Mouse (Mus musculus) intestine, embryonic 15.5 days (tissue): ENCODE data around the gene C2cd3. TPM values are rescaled to one million over a fixed set of nuclear protein-coding genes. Genes with fewer than 3 reads are reported as not detected.

Experiments
- ATAC-seq: fragments of 200-750 bp; cut with Nextera tagmentation; 2 replicates; pipeline ENCODE4 v1.8.0; 2017; ENCODE audit warnings: moderate TSS enrichment, moderate library complexity
- H3K27ac ChIP-seq: fragments of 300-500 bp; sonication (generic); 2 replicates; pipeline ENCODE4 v1.5.1; 2015; ENCODE audit warnings: mild to moderate bottlenecking, inconsistent platforms
- H3K27me3 ChIP-seq: fragments of 300-500 bp; sonication (generic); replicated peaks from 2 replicates; pipeline ENCODE4 v1.6.1; 2015; ENCODE audit warnings: inconsistent platforms
- H3K36me3 ChIP-seq: fragments of 300-500 bp; sonication (generic); 2 replicates; pipeline ENCODE4 v1.6.1; 2015; ENCODE audit warnings: inconsistent platforms
- H3K4me1 ChIP-seq: fragments of 300-500 bp; sonication (generic); replicated peaks from 2 replicates; pipeline ENCODE4 v1.6.1; 2015; ENCODE audit warnings: inconsistent platforms
- H3K4me2 ChIP-seq: fragments of 300-500 bp; sonication (generic); replicated peaks from 2 replicates; pipeline ENCODE4 v1.6.1; 2015; ENCODE audit warnings: mild to moderate bottlenecking, inconsistent platforms
- H3K4me3 ChIP-seq: fragments of 300-500 bp; sonication (generic); replicated peaks from 2 replicates; pipeline ENCODE4 v1.5.1; 2015; ENCODE audit warnings: inconsistent platforms
- H3K9ac ChIP-seq: fragments of 300-500 bp; sonication (generic); 2 replicates; pipeline ENCODE4 v1.6.1; 2015; ENCODE audit warnings: inconsistent platforms
- H3K9me3 ChIP-seq: fragments of 300-500 bp; sonication (generic); 2 replicates; pipeline ENCODE4 v1.6.1; 2016; ENCODE audit warnings: inconsistent platforms
- WGBS: fragments of 180-500 bp; shearing (Covaris S2); methylation state at CpG from one replicate; pipeline ENCODE4 v1.1.7; 2015; 5-methylcytosine and 5-hydroxymethylcytosine counted together
- polyA plus RNA-seq: library from polyadenylated mRNA; unstranded; fragments of >200 nt; fragmentation: Nextera tagmentation; extraction: Ambion mirVana; gene quantifications from 2 replicates; pipeline ENCODE4 v1.2.1, GENCODE M21; 2015

Gene C2cd3
- polyA plus RNA-seq, 1 experiment from 2014 or later = 13.3 TPM

- H3K36me3 ChIP-seq = peaks cover 12% of the 10 kb centered on the region; the same call in 1 of the 2 replicates
Observed at GRCm38 (mm10) chr7:100408684-100409083, 36.7 kb downstream of the C2cd3 start.

DNA sequence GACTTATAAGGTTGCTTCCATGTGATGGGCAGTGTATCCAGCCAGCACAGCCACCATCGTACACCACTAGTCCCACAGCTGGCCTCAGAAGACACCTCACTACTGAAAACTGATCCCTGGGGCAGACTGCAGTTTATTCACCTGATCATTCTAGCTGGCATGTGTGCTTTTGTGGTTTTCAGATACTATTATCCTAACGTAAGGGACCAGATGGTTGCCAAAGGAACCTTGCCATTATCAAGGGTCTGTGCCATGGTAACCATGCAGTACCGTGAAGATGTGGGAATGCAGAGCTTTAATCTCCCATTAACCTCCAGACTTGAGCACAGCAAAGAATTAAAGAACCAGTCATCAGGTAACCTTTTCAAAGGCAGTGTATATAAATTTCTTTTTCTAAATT, 53.8 kb downstream of the C2cd3 start:
- H3K27ac ChIP-seq = no peak overlapping the region
- WGBS = 91% methylated on average over 3 of the region's 3 CpGs
- H3K9me3 ChIP-seq = no peaks in the 10 kb centered on the region
- no peaks in the 10 kb centered on the region for H3K27me3 ChIP-seq
- H3K36me3 ChIP-seq = peaks cover 15% of the 10 kb centered on the region
- no peak for ATAC-seq
- H3K4me2 ChIP-seq = no peak overlapping the region
- no peak overlapping the region for H3K9ac ChIP-seq
- H3K4me1 ChIP-seq = no peaks in the 10 kb centered on the region
- H3K4me3 ChIP-seq = no peak overlapping the region

More at GRCm38 (mm10) chr7:100408684-100409083, 36.7 kb downstream of the C2cd3 start:
- H3K4me2 ChIP-seq = no peak overlapping the region
- H3K27ac ChIP-seq = no peak overlapping the region
- no peaks in the 10 kb centered on the region for H3K9me3 ChIP-seq
- no peak for ATAC-seq
- no peaks in the 10 kb centered on the region for H3K4me1 ChIP-seq
- H3K4me3 ChIP-seq = no peak overlapping the region
- no peaks in the 10 kb centered on the region for H3K27me3 ChIP-seq
- WGBS = 92% methylated on average over 4 of the region's 4 CpGs
- H3K9ac ChIP-seq = no peak overlapping the region

DNA sequence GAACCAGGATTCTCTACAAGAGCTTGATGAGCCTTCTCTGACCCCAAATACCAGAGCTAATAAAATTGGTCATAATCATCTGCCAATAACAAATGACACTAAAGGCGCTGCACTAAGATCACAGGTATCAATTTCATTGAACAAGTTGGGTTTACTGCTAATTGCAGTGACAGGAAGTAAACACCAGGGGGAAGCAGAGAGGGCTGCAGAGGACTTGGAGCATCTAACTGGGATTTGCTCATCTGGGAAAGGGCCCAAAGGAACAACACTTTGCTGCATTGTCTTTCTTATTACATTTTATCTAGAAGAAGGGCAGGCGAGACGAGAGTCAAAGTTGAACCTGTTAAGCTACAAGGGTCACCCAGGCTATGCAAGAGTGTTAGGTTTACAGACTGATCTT, 57.1 kb downstream of the C2cd3 start:
- Histone ChIP-seq H3K27me3 (no peaks in the 10 kb centered on the region), H3K9ac (no peak overlapping the region), H3K4me2 (no peak overlapping the region), H3K27ac (no peak overlapping the region), H3K36me3 (peaks cover 17% of the 10 kb centered on the region), H3K4me1 (no peaks in the 10 kb centered on the region), H3K9me3 (no peaks in the 10 kb centered on the region), H3K4me3 (no peak overlapping the region)
- no peak for ATAC-seq
- 61% methylated on average over 3 of the region's 3 CpGs for WGBS

- H3K4me1 ChIP-seq = no peaks in the 10 kb centered on the region
- H3K27me3 ChIP-seq = no peaks in the 10 kb centered on the region
- H3K36me3 ChIP-seq = peaks cover 13% of the 10 kb centered on the region
- no peak overlapping the region for H3K27ac ChIP-seq
- no peak overlapping the region for H3K9ac ChIP-seq
- H3K9me3 ChIP-seq = no peaks in the 10 kb centered on the region
- no peak for ATAC-seq
- H3K4me3 ChIP-seq = no peak overlapping the region
- 93% methylated on average over 11 of the region's 11 CpGs for WGBS
- H3K4me2 ChIP-seq = no peak overlapping the region
Observed at GRCm38 (mm10) chr7:100429911-100430310, 57.9 kb downstream of the C2cd3 start.

GRCm38 (mm10) chr7:100431103-100431502, 59.1 kb downstream of the C2cd3 start:
- H3K36me3 ChIP-seq = peaks cover 9% of the 10 kb centered on the region
- no peaks in the 10 kb centered on the region for H3K27me3 ChIP-seq
- H3K9ac ChIP-seq = no peak overlapping the region
- no peak overlapping the region for H3K4me3 ChIP-seq
- peak; percentile 41; the same call in 1 of the 2 replicates for ATAC-seq
- H3K27ac ChIP-seq = no peak overlapping the region
- 69% methylated on average over 5 of the region's 5 CpGs for WGBS
- H3K4me1 ChIP-seq = no peaks in the 10 kb centered on the region
- H3K9me3 ChIP-seq = no peaks in the 10 kb centered on the region
- no peak overlapping the region for H3K4me2 ChIP-seq

GRCm38 (mm10) chr7:100433295-100433694, 61.3 kb downstream of the C2cd3 start:
- Histone ChIP-seq H3K36me3 (peaks cover 7% of the 10 kb centered on the region; the same call in 1 of the 2 replicates), H3K9ac (no peak overlapping the region), H3K9me3 (no peaks in the 10 kb centered on the region), H3K4me2 (no peak overlapping the region), H3K4me3 (no peak overlapping the region), H3K27ac (no peak overlapping the region), H3K4me1 (no peaks in the 10 kb centered on the region), H3K27me3 (no peaks in the 10 kb centered on the region)
- no peak; the same call in 1 of the 2 replicates for ATAC-seq
- 82% methylated on average over 6 of the region's 6 CpGs for WGBS

- 73% methylated on average over 4 of the region's 4 CpGs for WGBS
- Histone ChIP-seq H3K4me3 (no peak overlapping the region), H3K36me3 (0 out of 2 replicates have a peak, but pooled peaks cover 8% of the 10 kb centered on the region), H3K27me3 (no peaks in the 10 kb centered on the region), H3K9ac (no peak overlapping the region), H3K27ac (no peak overlapping the region), H3K4me1 (no peaks in the 10 kb centered on the region), H3K4me2 (no peak overlapping the region), H3K9me3 (no peaks in the 10 kb centered on the region)
- ATAC-seq = no peak
Observed at GRCm38 (mm10) chr7:100443728-100444127, 71.7 kb downstream of the C2cd3 start.

- Histone ChIP-seq H3K4me3 (no peak overlapping the region), H3K36me3 (peaks cover 14% of the 10 kb centered on the region; the same call in 1 of the 2 replicates), H3K9ac (no peak overlapping the region), H3K4me1 (no peaks in the 10 kb centered on the region), H3K4me2 (no peak overlapping the region), H3K27me3 (no peaks in the 10 kb centered on the region), H3K27ac (no peak overlapping the region), H3K9me3 (no peaks in the 10 kb centered on the region)
- no peak for ATAC-seq
- WGBS = 95% methylated on average over 5 of the region's 5 CpGs
Observed at GRCm38 (mm10) chr7:100446271-100446670, 74.2 kb downstream of the C2cd3 start.

- no peaks in the 10 kb centered on the region for H3K9me3 ChIP-seq
- WGBS = 95% methylated on average over 12 of the region's 12 CpGs
- ATAC-seq = no peak
- no peaks in the 10 kb centered on the region for H3K27me3 ChIP-seq
- H3K4me1 ChIP-seq = no peaks in the 10 kb centered on the region
- H3K4me3 ChIP-seq = no peak overlapping the region
- H3K4me2 ChIP-seq = no peak overlapping the region
- H3K9ac ChIP-seq = no peak overlapping the region
- H3K27ac ChIP-seq = no peak overlapping the region
- H3K36me3 ChIP-seq = peaks cover 15% of the 10 kb centered on the region
Observed at GRCm38 (mm10) chr7:100448530-100448929, 76.5 kb downstream of the C2cd3 start.

DNA sequence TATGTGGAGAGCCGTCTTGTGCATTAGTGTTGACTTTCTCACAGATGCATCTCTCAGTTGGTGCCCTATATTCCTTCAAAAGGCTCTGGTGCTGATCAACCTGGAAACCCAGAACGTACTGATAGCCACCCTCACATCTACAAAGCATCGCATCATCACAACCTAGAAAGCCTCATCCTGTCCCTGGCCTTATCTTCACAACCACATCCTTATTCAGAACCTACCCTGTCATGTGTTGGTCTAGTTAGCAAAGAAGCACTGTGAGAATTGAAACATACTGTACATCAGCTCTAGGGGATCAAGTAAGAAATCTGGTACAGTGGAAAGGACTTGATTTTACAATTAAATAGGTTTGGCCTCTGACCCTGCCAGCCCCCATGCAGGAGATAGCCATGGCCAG, 77.0 kb downstream of the C2cd3 start:
- no peak overlapping the region for H3K4me3 ChIP-seq
- WGBS = 91% methylated on average over 3 of the region's 3 CpGs
- no peak overlapping the region for H3K4me2 ChIP-seq

DNA sequence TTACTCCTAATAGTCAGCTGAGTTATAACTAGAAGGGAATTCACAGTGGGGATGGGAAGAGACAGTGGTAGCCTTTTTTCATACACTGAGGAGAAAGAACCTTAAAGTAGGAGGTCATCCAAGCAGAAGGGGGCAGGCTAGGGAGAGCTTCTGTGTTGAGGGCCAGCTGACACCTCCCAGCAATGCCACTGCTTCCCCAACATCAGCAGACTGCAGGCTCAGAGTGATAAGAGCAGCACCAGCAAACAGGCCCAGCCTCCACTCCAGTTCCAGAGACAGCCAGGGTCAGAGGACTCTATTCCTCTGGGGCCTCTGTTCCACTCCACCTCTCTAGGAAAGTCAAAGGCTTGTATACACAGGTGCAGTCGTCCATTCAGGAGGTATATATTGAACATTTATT, 86.1 kb downstream of the C2cd3 start:
- peak; percentile 63; the same call in 1 of the 2 replicates for ATAC-seq
- peaks cover 17% of the 10 kb centered on the region for H3K36me3 ChIP-seq
- no peaks in the 10 kb centered on the region for H3K27me3 ChIP-seq

More for the DNA sequence above, 77.0 kb downstream of the C2cd3 start:
- H3K27ac ChIP-seq = no peak overlapping the region
- no peak overlapping the region for H3K9ac ChIP-seq
- no peaks in the 10 kb centered on the region for H3K4me1 ChIP-seq
- H3K9me3 ChIP-seq = no peaks in the 10 kb centered on the region
- ATAC-seq = no peak
- H3K27me3 ChIP-seq = no peaks in the 10 kb centered on the region
- peaks cover 15% of the 10 kb centered on the region for H3K36me3 ChIP-seq

DNA sequence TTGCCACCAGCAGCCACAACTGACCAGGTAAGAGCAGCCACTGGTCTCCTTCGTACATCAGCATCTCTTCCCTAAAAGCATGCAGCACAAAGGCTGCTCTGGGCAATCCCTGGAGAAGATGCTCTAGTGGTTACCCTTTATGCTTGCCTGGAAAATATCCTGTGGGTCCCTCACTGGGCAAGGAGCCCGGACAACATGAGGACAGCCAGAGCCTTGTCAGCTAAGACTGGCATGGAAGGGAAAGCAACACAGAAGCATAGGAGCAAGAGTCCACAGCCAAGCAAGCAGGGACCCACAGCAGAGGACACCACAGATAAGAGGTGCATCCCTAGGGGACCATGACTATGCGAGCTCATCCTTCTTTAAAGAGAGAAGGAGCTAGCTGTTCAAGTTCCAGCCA, 87.8 kb downstream of the C2cd3 start:
- ATAC-seq = no peak

More for the DNA sequence above, 86.1 kb downstream of the C2cd3 start:
- Histone ChIP-seq H3K9me3 (no peaks in the 10 kb centered on the region), H3K4me2 (no peak overlapping the region), H3K4me1 (no peaks in the 10 kb centered on the region), H3K4me3 (no peak overlapping the region), H3K9ac (no peak overlapping the region), H3K27ac (no peak overlapping the region)
- WGBS = 57% methylated on average over 1 of the region's 1 CpGs

GRCm38 (mm10) chr7:100461621-100462151, 89.7 kb downstream of the C2cd3 start:
- H3K4me1 ChIP-seq = peaks cover 11% of the 10 kb centered on the region
- no peak overlapping the region for H3K4me3 ChIP-seq
- no peaks in the 10 kb centered on the region for H3K9me3 ChIP-seq
- no peak overlapping the region for H3K9ac ChIP-seq
- 82% methylated on average over 6 of the region's 6 CpGs for WGBS
- H3K4me2 ChIP-seq = no peak overlapping the region
- H3K27ac ChIP-seq = no peak overlapping the region
- no peak for ATAC-seq
- H3K36me3 ChIP-seq = peaks cover 6% of the 10 kb centered on the region; the same call in 1 of the 2 replicates
- no peaks in the 10 kb centered on the region for H3K27me3 ChIP-seq

More for the DNA sequence above, 87.8 kb downstream of the C2cd3 start:
- Histone ChIP-seq H3K4me2 (no peak overlapping the region), H3K27me3 (no peaks in the 10 kb centered on the region), H3K36me3 (peaks cover 11% of the 10 kb centered on the region), H3K9me3 (no peaks in the 10 kb centered on the region), H3K9ac (no peak overlapping the region), H3K4me1 (0 out of 2 replicates have a peak, but pooled peaks cover 3% of the 10 kb centered on the region), H3K27ac (no peak overlapping the region), H3K4me3 (no peak overlapping the region)
- 89% methylated on average over 3 of the region's 3 CpGs for WGBS
